Mouse (Mus musculus) olfactory bulb, adult 2 months (tissue): Measurements from ENCODE around the gene Tenm4.

Experiments used
- CTCF ChIP-seq: fragments of 200-500 bp; IDR thresholded peaks from 2 replicates; pipeline ENCODE4 v1.5.1; 2012; ENCODE audit warnings: low read depth, mild to moderate bottlenecking, low read length, moderate library complexity; ENCODE audit not compliant: insufficient read depth
- POLR2A ChIP-seq: fragments of 200-500 bp; IDR thresholded peaks from 2 replicates; pipeline ENCODE4 v1.6.1; 2012; ENCODE audit warnings: mild to moderate bottlenecking, low read depth, low read length, moderate library complexity; ENCODE audit not compliant: insufficient read depth

- no peak for TF ChIP-seq CTCF
- no peak for TF ChIP-seq POLR2A
Observed at GRCm38 (mm10) chr7:96212224-96212591, 41.2 kb downstream of the Tenm4 start.
